Mouse (Mus musculus) kidney, embryonic 14.5 days (tissue): ENCODE data around the gene Zfp553. TPM values are rescaled to one million over a fixed set of nuclear protein-coding genes. Genes with fewer than 3 reads are reported as not detected.

Experiments used
- ATAC-seq: fragments of 200-750 bp; cut with Nextera tagmentation; 2 replicates; pipeline ENCODE4 v1.8.0; 2017; ENCODE audit warnings: moderate number of reproducible peaks, mild to moderate bottlenecking, moderate TSS enrichment, moderate library complexity; ENCODE audit not compliant: low FRiP score, low TSS enrichment
- H3K27ac ChIP-seq: fragments of 300-500 bp; sonication (generic); 2 replicates; pipeline ENCODE4 v1.5.1; 2014; ENCODE audit warnings: low read depth, mild to moderate bottlenecking, low read length, moderate library complexity, mixed read lengths
- H3K27me3 ChIP-seq: fragments of 300-500 bp; sonication (generic); 2 replicates; pipeline ENCODE4 v1.6.1; 2014; ENCODE audit warnings: mild to moderate bottlenecking, low read length; ENCODE audit not compliant: control insufficient read depth, insufficient read depth
- H3K36me3 ChIP-seq: fragments of 300-500 bp; sonication (generic); 2 replicates; pipeline ENCODE4 v1.6.1; 2014; ENCODE audit warnings: low read length, mixed read lengths; ENCODE audit not compliant: control insufficient read depth, insufficient read depth
- H3K4me1 ChIP-seq: fragments of 300-500 bp; sonication (generic); 2 replicates; pipeline ENCODE4 v1.6.1; 2014; ENCODE audit warnings: low read length, mixed read lengths; ENCODE audit not compliant: control insufficient read depth, insufficient read depth
- H3K4me2 ChIP-seq: fragments of 300-500 bp; sonication (generic); replicated peaks from 2 replicates; pipeline ENCODE4 v1.6.1; 2014; ENCODE audit warnings: low read depth, mild to moderate bottlenecking, low read length
- H3K4me3 ChIP-seq: fragments of 300-500 bp; sonication (generic); 2 replicates; pipeline ENCODE4 v1.5.1; 2014; ENCODE audit warnings: mild to moderate bottlenecking, low read length
- H3K9ac ChIP-seq: fragments of 300-500 bp; sonication (generic); 2 replicates; pipeline ENCODE4 v1.6.1; 2014; ENCODE audit warnings: low read depth, mild to moderate bottlenecking, low read length, moderate library complexity
- H3K9me3 ChIP-seq: fragments of 300-500 bp; sonication (generic); 2 replicates; pipeline ENCODE4 v1.6.1; 2016; ENCODE audit warnings: low read length; ENCODE audit not compliant: control insufficient read depth
- whole genome bisulfite sequencing: fragments of 180-500 bp; shearing (Covaris S2); extraction: QIAGEN DNeasy Blood & Tissue Kit; methylation state at CpG from one replicate; pipeline ENCODE4 v1.1.7; 2014; 5-methylcytosine and 5-hydroxymethylcytosine counted together
- polyA plus RNA-seq: library from polyadenylated mRNA; unstranded; fragments of >200 nt; fragmentation: Nextera tagmentation; extraction: Ambion mirVana; gene quantifications from 2 replicates; pipeline ENCODE4 v1.2.1, GENCODE M21; 2014

The Zfp553 gene
- polyA plus RNA-seq, 1 experiment from 2014 or later, result 23.0 TPM

- Histone ChIP-seq H3K9ac (no peak overlapping the region), H3K27me3 (no peaks in the 10 kb centered on the region), H3K4me1 (peaks cover 9% of the 10 kb centered on the region), H3K4me3 (no peak overlapping the region), H3K4me2 (no peak overlapping the region), H3K9me3 (no peaks in the 10 kb centered on the region), H3K27ac (no peak overlapping the region), H3K36me3 (peaks cover 37% of the 10 kb centered on the region)
- WGBS, result 91% methylated on average over 5 of the region's 5 CpGs
- ATAC-seq, result no peak
Observed at GRCm38 (mm10) chr7:127192989-127193388, 39.9 kb upstream of the Zfp553 start.

GRCm38 (mm10) chr7:127194011-127194632, 38.7 kb upstream of the Zfp553 start:
- 79% methylated on average over 17 of the region's 17 CpGs for WGBS
- no peak overlapping the region for H3K27ac ChIP-seq
- peak overlapping the region; percentile 64 for H3K4me2 ChIP-seq
- H3K4me3 ChIP-seq, result peak overlapping the region; percentile 62; the same call in 1 of the 2 replicates
- no peak for ATAC-seq
- H3K27me3 ChIP-seq, result no peaks in the 10 kb centered on the region
- peak overlapping the region; percentile 69 for H3K9ac ChIP-seq
- H3K4me1 ChIP-seq, result peaks cover 9% of the 10 kb centered on the region
- H3K36me3 ChIP-seq, result peaks cover 48% of the 10 kb centered on the region
- H3K9me3 ChIP-seq, result no peaks in the 10 kb centered on the region

- Histone ChIP-seq H3K4me3 (peak overlapping the region; percentile 62), H3K4me1 (peaks cover 9% of the 10 kb centered on the region), H3K27ac (no peak overlapping the region), H3K36me3 (peaks cover 54% of the 10 kb centered on the region), H3K4me2 (peak overlapping the region; percentile 64), H3K9me3 (no peaks in the 10 kb centered on the region), H3K9ac (peak overlapping the region; percentile 69), H3K27me3 (no peaks in the 10 kb centered on the region)
- no peak for ATAC-seq
- WGBS, result 75% methylated on average over 7 of the region's 7 CpGs
Observed at GRCm38 (mm10) chr7:127194633-127195029, 38.2 kb upstream of the Zfp553 start.

- ATAC-seq, result peak; percentile 96
- WGBS, result under 1% methylated on average over 51 of the region's 51 CpGs
- Histone ChIP-seq H3K4me2 (peak within 1 kb of the TSS; percentile 64), H3K27ac (peak within 1 kb of the TSS; percentile 89), H3K9ac (peak within 1 kb of the TSS; percentile 69), H3K36me3 (peaks cover 64% of the 10 kb centered on the region), H3K4me3 (peak within 1 kb of the TSS; percentile 62), H3K9me3 (no peaks in the 10 kb centered on the region), H3K4me1 (peaks cover 9% of the 10 kb centered on the region), H3K27me3 (no peaks in the 10 kb centered on the region)
Observed at GRCm38 (mm10) chr7:127195544-127196295, 37.1 kb upstream of the Zfp553 start, which contains the start of gene Cd2bp2. Cd2bp2 (minus strand) TSS chr7:127196050.

- Histone ChIP-seq H3K4me1 (peaks cover 9% of the 10 kb centered on the region), H3K4me3 (peak overlapping the region; percentile 62), H3K27ac (peak overlapping the region; percentile 52; the same call in 1 of the 2 replicates), H3K9ac (peak overlapping the region; percentile 59), H3K27me3 (no peaks in the 10 kb centered on the region), H3K4me2 (peak overlapping the region; percentile 50), H3K9me3 (no peaks in the 10 kb centered on the region), H3K36me3 (peaks cover 69% of the 10 kb centered on the region)
- peak; percentile 4; the same call in 1 of the 2 replicates for ATAC-seq
- 62% methylated on average over 11 of the region's 11 CpGs for WGBS
Observed at GRCm38 (mm10) chr7:127196484-127196883, 36.4 kb upstream of the Zfp553 start.

GRCm38 (mm10) chr7:127206606-127207005, 26.3 kb upstream of the Zfp553 start:
- Histone ChIP-seq H3K36me3 (peaks cover 22% of the 10 kb centered on the region), H3K9ac (peak overlapping the region; percentile 89), H3K27ac (no peak overlapping the region), H3K9me3 (no peaks in the 10 kb centered on the region), H3K4me2 (peak overlapping the region; percentile 75), H3K27me3 (no peaks in the 10 kb centered on the region), H3K4me3 (peak overlapping the region; percentile 87), H3K4me1 (peaks cover 17% of the 10 kb centered on the region)
- WGBS, result 52% methylated on average over 2 of the region's 2 CpGs
- no peak for ATAC-seq

GRCm38 (mm10) chr7:127207374-127208294, 25.2 kb upstream of the Zfp553 start:
- no peaks in the 10 kb centered on the region for H3K27me3 ChIP-seq
- H3K9me3 ChIP-seq, result no peaks in the 10 kb centered on the region
- peak overlapping the region; percentile 89 for H3K9ac ChIP-seq
- WGBS, result under 1% methylated on average over 51 of the region's 53 CpGs
- H3K4me2 ChIP-seq, result peak overlapping the region; percentile 75
- H3K27ac ChIP-seq, result peak overlapping the region; percentile 85
- peak; percentile 7; the same call in 1 of the 2 replicates for ATAC-seq
- peaks cover 15% of the 10 kb centered on the region for H3K36me3 ChIP-seq
- H3K4me1 ChIP-seq, result peaks cover 17% of the 10 kb centered on the region
- H3K4me3 ChIP-seq, result peak overlapping the region; percentile 87

- H3K9me3 ChIP-seq, result no peaks in the 10 kb centered on the region
- H3K27me3 ChIP-seq, result no peaks in the 10 kb centered on the region
- peak within 1 kb of the TSS; percentile 89 for H3K9ac ChIP-seq
- H3K36me3 ChIP-seq, result peaks cover 9% of the 10 kb centered on the region
- peak; percentile 46; the same call in 1 of the 2 replicates for ATAC-seq
- peak within 1 kb of the TSS; percentile 75 for H3K4me2 ChIP-seq
- H3K4me3 ChIP-seq, result peak within 1 kb of the TSS; percentile 87
- peak within 1 kb of the TSS; percentile 85 for H3K27ac ChIP-seq
- WGBS, result 1% methylated on average over 33 of the region's 44 CpGs
- peaks cover 17% of the 10 kb centered on the region for H3K4me1 ChIP-seq
Observed at GRCm38 (mm10) chr7:127208295-127208552, 24.6 kb upstream of the Zfp553 start, which contains the start of gene Tbc1d10b. Tbc1d10b (minus strand) TSS chr7:127208468.
